Mouse (Mus musculus) midbrain, postnatal 0 days (tissue): ENCODE measurements at regions not wholly inside any gene's neighbourhood (a gene's known extent, or its start where the extent isn't known, plus 50 kb on each side); places are given as distances from the start of the nearest gene placed in this dataset.

ENCODE experiments used
- ATAC-seq: fragments of 200-750 bp; cut with Nextera tagmentation; 2 replicates; pipeline ENCODE4 v1.8.0; 2017; ENCODE audit warnings: moderate number of reproducible peaks, mild to moderate bottlenecking, moderate TSS enrichment, moderate library complexity; ENCODE audit not compliant: low FRiP score
- DNase-seq: peaks from one replicate; pipeline ENCODE4 v3.0.0-alpha.2; 2015; ENCODE audit warnings: low spot score
- H3K27ac ChIP-seq: fragments of 300-500 bp; sonication (generic); 2 replicates; pipeline ENCODE4 v1.5.1; 2014; ENCODE audit warnings: low read depth, mild to moderate bottlenecking, low read length, mixed read lengths
- H3K27me3 ChIP-seq: fragments of 300-500 bp; sonication (generic); 2 replicates; pipeline ENCODE4 v1.6.1; 2014; ENCODE audit warnings: low read length, control low read depth, mixed read lengths; ENCODE audit not compliant: insufficient read depth
- H3K36me3 ChIP-seq: fragments of 300-500 bp; sonication (generic); 2 replicates; pipeline ENCODE4 v1.6.1; 2014; ENCODE audit warnings: low read length, control low read depth, mixed read lengths; ENCODE audit not compliant: insufficient read depth
- H3K4me1 ChIP-seq: fragments of 300-500 bp; sonication (generic); 2 replicates; pipeline ENCODE4 v1.6.1; 2014; ENCODE audit warnings: mild to moderate bottlenecking, control low read depth, antibody characterized with exemption, low read length, mixed read lengths; ENCODE audit not compliant: insufficient read depth
- H3K4me2 ChIP-seq: fragments of 300-500 bp; sonication (generic); 2 replicates; pipeline ENCODE4 v1.6.1; 2014; ENCODE audit warnings: low read depth, mild to moderate bottlenecking, low read length, mixed read lengths; ENCODE audit not compliant: poor library complexity, severe bottlenecking
- H3K4me3 ChIP-seq: fragments of 300-500 bp; sonication (generic); 2 replicates; pipeline ENCODE4 v1.5.1; 2014; ENCODE audit warnings: low read depth, mild to moderate bottlenecking, low read length, moderate library complexity
- H3K9ac ChIP-seq: fragments of 300-500 bp; sonication (generic); replicated peaks from 2 replicates; pipeline ENCODE4 v1.6.1; 2014; ENCODE audit warnings: mild to moderate bottlenecking, low read length, moderate library complexity, mixed read lengths; ENCODE audit not compliant: poor library complexity, severe bottlenecking
- H3K9me3 ChIP-seq: fragments of 300-500 bp; sonication (generic); 2 replicates; pipeline ENCODE4 v1.6.1; 2016; ENCODE audit warnings: low read length, control low read depth
- CTCF ChIP-seq: IDR thresholded peaks from 2 replicates; pipeline ENCODE4 v1.5.1; 2016; ENCODE audit warnings: antibody characterized with exemption, mild to moderate bottlenecking
- WGBS: fragments of 180-500 bp; shearing (Covaris S2); extraction: QIAGEN DNeasy Blood & Tissue Kit; methylation state at CpG from one replicate; pipeline ENCODE4 v1.1.7; 2014; 5-methylcytosine and 5-hydroxymethylcytosine counted together

DNA sequence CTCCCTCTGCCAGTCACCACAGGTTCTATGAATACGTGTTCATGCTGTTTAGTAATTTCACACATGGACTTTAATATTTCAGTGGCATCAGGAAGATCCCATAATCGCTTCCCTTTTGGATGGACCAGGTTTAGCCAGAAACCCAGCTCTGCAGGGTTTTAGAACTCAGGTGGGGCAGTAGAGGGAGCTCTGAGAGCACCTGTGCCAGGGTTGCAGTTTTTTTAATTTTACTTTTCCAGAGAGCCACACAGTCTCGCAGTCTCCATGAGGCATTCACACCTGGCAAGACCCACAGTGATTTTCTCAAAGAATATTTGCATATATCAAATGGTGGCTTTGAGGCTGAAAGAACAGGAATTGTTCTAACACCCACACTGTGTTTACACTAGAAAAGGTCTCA is 1603.8 kb upstream of the Cdh8 start:
- WGBS, result 64% methylated on average over 3 of the region's 3 CpGs
- H3K4me2 ChIP-seq, result no peak overlapping the region
- H3K36me3 ChIP-seq, result no peaks in the 10 kb centered on the region
- H3K27ac ChIP-seq, result no peak overlapping the region
- H3K4me1 ChIP-seq, result no peaks in the 10 kb centered on the region
- no peak overlapping the region for H3K4me3 ChIP-seq
- 0 out of 2 replicates have a peak, but pooled peaks have one; percentile 20 for ATAC-seq
- peak; percentile 50 for TF ChIP-seq CTCF
- H3K27me3 ChIP-seq, result no peaks in the 10 kb centered on the region
- no peak overlapping the region for H3K9ac ChIP-seq
- DNase-seq, result peak; percentile 45
- no peaks in the 10 kb centered on the region for H3K9me3 ChIP-seq
